Mouse (Mus musculus): ENCODE measurements around the gene Tnni3.
A peak's percentile ranks its signal among the peaks of the same experiment; 100 is the strongest.

The Tnni3 gene

GRCm38 (mm10) chr7:4498251-4498650 lies 25.8 kb downstream of the Tnni3 start:
- no peak for DNase-seq (ENCODE audit: low spot score)

DNA sequence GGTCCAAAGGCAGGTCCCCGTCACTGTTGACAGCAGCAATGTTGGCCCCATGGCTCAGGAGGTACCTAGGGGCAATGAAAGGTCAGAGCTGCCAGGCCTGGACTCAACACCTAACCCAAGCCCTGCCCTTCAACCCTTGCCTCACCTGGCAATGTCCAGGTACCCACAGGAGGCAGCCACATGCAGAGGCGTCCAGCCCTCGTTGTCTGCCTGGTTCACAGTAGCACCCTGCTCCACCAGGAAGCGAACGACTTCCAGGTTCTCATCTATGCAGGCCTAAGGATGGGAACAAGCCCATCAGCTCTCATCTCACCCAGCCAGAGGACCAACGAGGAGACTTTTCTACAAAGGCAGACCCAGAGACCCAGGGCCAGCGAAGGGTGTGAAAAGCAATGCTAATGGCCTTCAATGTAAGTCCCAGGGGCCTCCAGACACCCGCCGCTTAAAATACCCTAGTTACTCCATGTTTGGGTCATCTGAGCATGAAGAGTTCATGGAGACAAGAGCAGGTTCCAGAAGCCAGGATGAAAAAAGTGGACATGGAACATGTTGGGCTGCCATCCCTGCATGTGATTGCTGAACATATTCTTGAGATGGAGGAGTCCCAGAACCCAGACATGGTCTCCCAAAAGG lies 26.6 kb downstream of the Tnni3 start:
- DNase-seq (ENCODE audit: low spot score): no peak

DNA sequence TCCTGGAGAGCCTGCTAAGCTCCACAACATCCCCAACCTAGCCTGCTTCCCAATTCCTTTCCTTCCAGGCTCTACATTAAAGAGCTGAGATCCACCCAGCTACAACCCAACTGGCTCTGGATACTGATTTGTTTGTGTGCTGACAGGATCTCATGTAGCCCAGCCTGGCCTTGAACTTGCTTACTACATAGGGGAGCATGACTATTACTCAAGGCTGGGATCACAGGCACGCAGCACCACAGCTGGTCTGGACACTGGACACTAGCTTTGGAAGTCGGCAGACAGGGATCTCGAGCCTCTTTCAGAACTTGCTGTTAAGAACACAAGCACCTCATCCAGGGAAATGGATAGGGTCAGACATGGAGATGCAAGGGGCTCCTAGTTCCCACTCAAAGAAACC lies 27.6 kb downstream of the Tnni3 start:
- no peak for DNase-seq (ENCODE audit: low spot score)

GRCm38 (mm10) chr7:4493991-4494390 lies 30.0 kb downstream of the Tnni3 start:
- DNase-seq (ENCODE audit: low spot score): no peak

- no peak for DNase-seq (ENCODE audit: low spot score)
Observed at GRCm38 (mm10) chr7:4492284-4493224, 31.5 kb downstream of the Tnni3 start.

- no peak for DNase-seq (ENCODE audit: low spot score)
Observed at GRCm38 (mm10) chr7:4491308-4491707, 32.7 kb downstream of the Tnni3 start.

DNA sequence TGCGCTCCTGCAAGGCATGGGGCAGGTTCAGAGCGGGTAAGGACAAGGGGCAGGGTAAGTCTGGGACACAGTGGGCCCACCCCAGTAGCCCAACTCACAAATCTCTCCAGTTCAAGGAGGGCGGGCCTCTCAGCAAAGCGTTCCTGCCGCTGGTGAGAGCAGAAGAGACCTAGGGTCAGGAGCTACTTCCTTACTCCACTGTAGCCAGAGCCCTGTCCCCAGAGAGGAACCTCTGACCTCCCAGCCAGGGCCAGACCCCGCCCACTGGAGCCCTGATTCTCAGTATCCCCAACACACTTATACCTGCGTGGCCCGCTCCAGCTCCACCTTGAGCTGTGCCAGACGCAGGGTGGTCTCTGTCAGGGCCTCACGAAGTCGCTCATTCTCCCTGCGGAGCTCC lies 41.7 kb downstream of the Tnni3 start:
- DNase-seq (ENCODE audit: low spot score): no peak

DNA sequence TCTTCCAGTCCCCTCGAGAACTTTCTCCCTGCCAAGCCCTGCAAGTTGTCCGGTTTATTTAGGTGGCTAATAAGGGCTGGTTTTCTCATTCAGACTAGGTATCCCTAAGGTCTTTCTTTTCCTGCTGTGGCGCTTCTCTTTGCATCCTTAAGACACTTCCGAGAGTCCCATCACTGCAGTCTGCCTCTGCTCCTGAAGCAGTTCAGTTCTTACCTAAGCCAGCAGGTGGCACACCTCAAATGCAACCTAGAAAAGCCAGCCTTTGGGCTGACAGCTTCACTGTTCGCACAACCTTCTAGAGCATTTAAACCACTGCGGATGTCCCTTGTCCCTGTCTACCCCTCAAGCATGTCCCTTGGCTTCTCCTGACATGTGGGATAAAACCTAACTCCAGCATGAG lies 44.4 kb downstream of the Tnni3 start:
- no peak for DNase-seq (ENCODE audit: low spot score)

GRCm38 (mm10) chr7:4478796-4479291 lies 45.2 kb downstream of the Tnni3 start:
- DNase-seq (ENCODE audit: low spot score): no peak

GRCm38 (mm10) chr7:4478021-4478795 lies 45.8 kb downstream of the Tnni3 start:
- peak; percentile 58 for DNase-seq (ENCODE audit: low spot score)

GRCm38 (mm10) chr7:4473940-4474339 lies 50.1 kb downstream of the Tnni3 start:
- no peak for DNase-seq (ENCODE audit: low spot score)

DNA sequence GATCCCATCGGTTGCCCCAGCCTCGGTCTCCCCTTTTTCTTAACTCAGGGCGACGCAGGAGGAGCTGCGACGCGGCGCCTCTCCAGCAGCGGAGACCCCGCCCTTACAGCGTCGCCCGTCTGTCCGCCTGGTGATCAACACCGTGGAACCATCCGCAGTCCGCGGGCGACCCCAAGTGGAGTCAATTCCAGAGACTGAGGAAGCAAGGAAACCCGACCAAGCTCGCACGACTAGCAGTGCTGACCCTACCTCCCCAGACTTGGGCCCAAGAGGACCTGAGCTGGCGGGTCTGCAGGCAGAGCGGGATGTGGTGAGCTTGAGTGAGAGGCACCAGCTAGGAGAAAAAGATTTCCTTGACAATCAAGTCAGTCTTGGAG lies 52.9 kb downstream of the Tnni3 start:
- DNase-seq (ENCODE audit: low spot score): peak; percentile 67

- DNase-seq (ENCODE audit: low spot score): no peak
Observed at GRCm38 (mm10) chr7:4470275-4471178, 53.5 kb downstream of the Tnni3 start.
